Mouse (Mus musculus): ENCODE measurements around the gene Irgq.
A peak's percentile ranks its signal among the peaks of the same experiment; 100 is the strongest.

DNA sequence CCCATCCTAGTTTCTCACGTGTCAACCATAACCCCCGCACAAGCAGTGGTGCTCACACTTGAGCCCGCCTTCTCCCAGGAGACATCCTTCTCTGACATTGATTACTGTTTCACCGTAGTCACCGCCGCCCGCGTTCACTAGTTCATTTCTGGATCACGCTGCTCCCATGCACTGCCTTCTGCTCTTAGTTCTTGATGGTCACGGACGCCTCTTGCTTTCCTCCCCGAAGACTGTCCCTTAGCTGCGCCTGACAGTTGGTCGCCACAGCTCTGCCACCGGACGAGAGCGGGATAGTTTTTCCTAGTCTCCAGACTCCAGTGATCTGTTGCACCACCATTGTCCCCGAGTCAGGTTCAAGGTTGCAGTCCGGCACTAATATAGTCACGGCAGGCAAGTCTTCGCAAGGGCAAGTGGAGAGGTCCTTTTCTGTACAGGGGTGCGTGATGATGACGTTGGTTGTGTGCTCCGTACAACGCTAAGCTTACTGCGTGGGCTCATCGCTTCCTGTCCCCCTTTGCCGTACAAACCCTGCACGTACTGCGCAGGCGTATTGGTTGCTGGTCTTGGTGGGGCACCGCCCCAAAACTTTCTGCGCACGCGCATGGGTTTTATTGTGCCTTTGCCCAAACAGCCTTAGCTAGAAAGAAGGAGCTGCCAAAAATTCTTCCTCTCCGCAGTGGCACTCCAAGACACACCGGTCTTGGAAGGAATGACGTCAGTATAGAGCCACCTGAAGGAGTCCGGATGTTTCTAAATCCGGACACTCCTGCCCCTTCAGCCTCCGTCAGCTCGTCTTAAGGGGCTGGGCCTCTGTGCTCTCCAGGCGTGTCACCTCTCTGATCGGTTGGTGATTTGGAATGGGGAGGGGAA is at the start of gene Irgq:
- TF ChIP-seq MAFK (IDR thresholded peaks at IDR 0.05; ENCODE audit: insufficient read depth, low read depth, low read length) (no peak), CHD2 (IDR thresholded peaks at IDR 0.05; ENCODE audit: low read depth, low read length) (no peak), HCFC1 (IDR thresholded peaks at IDR 0.05; ENCODE audit: borderline replicate concordance, insufficient read depth, low read length) (peak; percentile 96), ZC3H11A (IDR thresholded peaks at IDR 0.05; ENCODE audit: borderline replicate concordance, low read depth, low read length) (no peak)

Measured in ES-E14 (cell line).